Mouse (Mus musculus) megakaryocyte, embryonic 14.5 days (primary cell): ENCODE measurements around the gene Gcnt2.

Experiments
- FLI1 ChIP-seq: IDR thresholded peaks from 2 replicates; pipeline ENCODE4 v1.6.1; 2012; ENCODE audit warnings: low read length, inconsistent platforms, mixed read lengths
- GATA1 ChIP-seq: IDR thresholded peaks from 3 replicates; pipeline ENCODE4 v1.6.1; 2012; ENCODE audit warnings: mixed read lengths, low read length, inconsistent platforms, borderline replicate concordance

- TF ChIP-seq GATA1, result no peak
- TF ChIP-seq FLI1, result no peak
Measured at GRCm38 (mm10) chr13:40907274-40907673, 47.7 kb downstream of the Gcnt2 start.
